Mouse (Mus musculus) urinary bladder, postnatal 14 days (tissue): ENCODE data around the gene Atg16l2.

Experiments used
- DNase-seq: peaks from one replicate; pipeline ENCODE4 v3.0.0; 2021; ENCODE audit warnings: low spot score

Atg16l2 gene

DNA sequence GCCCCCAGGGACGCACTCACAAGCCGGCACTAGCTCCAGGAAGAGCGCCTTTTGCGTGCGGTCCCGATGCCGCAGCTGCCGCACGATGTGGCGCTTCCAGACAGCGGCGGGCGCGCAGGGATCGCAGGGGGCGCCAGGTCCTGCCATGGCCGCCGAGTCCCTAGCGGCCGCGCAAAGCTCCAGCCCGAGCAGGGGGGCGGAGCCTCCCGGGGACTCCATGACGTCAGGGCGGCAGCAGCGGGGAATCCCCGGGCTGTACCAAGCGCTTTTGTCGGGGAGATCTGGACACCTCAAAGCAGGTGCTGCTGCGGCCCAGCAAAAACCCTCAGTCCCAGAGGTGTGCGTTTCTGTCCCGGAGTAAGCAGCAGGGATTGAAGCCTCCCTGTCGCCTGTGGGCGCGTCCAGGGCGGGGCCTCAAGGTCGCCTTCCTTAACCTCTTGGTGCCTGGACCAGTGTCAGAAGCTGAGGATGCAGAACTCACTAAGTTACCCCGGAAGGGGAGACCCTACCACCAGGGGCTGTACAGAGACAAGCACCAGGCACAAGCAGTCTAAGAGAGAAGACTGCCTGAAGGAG, at the start of gene Atg16l2:
TSS of gene Atg16l2 (minus strand) at position 371 of the 576 bp plus-strand sequence.
- peak; percentile 91 for DNase-seq

DNA sequence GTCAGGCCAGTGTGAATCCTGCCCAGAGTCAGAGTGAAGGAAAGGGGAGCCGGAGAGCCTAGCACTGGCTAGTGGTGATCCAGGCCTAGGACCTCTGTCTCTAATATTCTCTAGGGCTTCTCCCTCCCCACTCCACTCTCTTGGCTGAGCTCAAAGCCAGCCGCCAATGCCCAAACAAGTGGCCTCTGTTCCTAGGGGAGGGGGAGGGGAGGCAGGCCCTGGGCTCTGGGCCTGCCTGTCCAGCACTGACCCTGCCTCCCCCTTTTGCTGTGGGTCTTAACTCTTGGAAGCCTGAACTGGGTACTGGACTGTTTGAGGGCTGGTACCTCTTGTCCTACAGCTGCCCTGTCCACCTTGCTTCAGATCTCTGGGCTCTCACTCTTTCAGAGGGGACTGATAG, 47.8 kb upstream of the Atg16l2 start:
- no peak for DNase-seq

DNA sequence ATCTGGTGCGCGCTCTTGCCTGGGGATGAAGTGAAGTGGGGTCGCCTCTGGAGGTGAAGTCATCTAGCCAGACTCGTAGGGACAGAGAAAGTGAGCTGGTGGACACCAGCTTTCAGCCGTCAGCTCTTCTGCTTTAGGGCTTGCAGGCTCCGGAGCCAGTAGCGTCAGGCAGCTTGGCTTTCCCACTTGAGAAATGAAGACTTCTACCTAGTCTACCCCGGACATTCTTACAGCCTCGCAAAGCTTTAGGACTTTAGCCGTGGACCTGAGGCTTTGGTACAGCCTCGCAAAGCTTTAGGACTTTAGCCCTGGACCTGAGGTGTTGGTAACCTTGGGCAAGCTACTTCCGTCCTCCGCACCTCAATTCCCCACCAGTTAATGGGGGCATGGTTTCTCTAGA, 46.3 kb upstream of the Atg16l2 start:
- no peak for DNase-seq

DNA sequence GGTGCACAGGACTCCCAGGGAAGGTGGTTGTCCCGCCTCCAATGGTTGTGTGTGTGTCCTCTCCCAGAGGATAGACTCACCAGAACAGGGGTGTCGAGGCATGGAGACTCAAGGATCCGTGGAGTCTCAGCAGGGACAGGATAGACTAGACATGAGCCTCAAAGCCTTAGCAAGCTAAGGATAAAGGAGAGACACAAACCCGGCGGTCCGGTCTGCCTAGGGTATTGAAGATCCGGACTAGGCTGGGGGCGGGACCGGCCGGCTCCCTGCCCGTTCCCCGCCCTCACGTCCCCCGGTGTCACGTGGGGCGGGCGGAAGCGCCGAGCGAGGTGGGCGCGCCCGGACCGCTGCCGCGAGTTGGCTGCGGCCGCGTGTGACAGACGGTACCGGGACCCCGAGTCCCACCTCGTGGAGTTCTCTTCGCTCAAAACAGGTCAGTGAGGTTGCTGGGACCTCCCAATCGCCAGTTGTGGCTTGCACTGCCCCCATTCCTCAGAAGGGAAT, 45.8 kb upstream of the Atg16l2 start, which contains the start of gene Arap1:
TSS of gene Arap1 (plus strand) at position 301 of the 504 bp plus-strand sequence.
- peak; percentile 74 for DNase-seq

DNA sequence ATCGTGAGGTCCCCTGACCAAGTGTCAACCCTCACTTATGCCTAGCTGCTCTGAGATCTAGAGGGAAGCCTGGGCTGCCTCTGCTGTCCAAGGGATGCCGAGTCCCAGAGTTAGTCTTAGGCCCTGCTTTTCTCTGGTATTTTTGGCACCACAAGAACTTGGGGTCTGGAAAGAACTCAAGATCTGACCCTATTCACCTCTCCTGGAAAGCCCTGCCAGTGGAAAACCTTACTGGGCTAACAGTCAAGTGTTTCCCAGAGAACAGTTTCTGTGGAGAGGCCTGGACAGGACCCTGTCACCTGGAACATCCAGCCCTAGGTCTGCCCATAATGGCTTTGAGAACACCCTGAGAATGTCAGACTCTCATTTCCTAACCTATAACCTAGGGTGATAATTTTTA, 44.9 kb upstream of the Atg16l2 start:
- no peak for DNase-seq

DNA sequence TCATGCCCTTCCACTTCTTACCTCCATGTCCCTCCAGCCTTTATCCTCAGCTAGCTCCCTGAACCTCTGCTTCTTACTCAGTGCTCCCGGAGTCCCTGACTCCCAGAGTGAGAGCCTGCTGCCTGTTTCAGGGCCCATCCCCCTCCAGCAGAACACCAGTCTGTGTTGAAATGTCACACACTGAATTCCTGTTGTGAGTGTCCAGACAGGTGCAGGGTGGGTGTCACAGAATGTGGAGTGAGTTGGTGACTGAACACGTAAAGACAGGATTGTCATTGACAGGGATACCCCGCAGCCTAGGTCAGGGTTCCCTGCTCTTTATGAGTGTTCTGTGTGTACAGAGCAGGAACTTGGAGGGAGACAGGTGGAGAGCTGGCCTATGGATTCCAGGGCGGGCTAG, 42.8 kb upstream of the Atg16l2 start:
- DNase-seq = no peak

DNA sequence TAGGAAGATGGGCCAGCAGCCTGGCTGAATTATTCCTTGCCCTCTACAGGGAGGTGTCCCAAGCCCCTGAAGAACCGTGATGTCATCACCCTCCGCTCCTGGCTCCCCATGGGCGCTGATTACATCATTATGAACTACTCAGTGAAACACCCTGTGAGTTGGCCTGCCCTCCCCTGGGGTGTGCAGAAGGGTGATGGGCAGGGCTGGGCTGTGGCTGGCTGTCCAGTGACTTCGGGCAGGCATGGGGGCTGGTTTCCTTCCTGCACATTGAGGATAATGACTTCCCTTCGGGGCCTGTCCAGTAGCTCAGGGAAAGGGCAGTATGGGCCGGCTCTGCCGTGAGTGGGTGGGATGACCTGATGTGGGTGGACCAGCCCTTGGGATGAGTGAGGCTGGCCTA, 41.1 kb upstream of the Atg16l2 start:
- DNase-seq = no peak

DNA sequence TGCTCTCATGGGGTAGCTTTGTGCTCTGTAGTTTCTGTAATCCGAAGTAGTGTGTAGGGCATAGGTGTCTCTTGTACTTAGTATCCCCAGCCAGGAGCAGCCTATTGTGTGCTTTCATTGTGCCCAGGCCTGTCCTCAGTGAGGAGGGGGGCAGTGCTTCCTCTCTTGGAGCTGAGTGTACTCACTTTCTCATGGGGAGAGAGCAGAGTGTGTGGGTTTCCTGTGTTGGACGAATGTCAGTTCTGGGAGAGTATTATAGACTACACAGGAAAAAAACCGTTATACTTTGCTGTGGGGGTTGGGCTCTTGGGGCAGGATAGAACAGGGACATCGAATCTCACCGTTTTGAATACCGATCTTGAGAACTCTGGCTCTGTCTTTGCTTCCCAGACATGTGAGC, 39.4 kb upstream of the Atg16l2 start:
- DNase-seq = no peak

DNA sequence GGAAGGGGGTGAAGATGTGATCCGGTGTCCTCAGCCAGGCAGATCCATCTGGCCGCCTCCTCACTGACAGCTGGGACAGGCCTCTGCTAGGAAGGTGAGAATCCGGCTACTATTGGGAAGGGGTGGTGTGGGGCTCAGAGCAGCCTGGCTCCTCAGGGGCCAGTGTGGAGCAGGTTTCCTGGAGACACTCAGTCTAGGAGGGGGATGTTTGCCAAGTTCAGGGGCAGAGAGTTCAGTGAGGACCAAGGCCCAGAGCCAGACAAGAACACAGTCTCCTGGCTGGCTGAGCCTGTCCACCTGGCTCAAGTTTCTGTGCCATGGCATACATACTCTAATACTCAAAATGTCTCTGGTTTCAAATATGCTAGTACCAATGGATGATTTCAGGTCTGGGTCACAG, 35.4 kb upstream of the Atg16l2 start:
- DNase-seq = no peak

DNA sequence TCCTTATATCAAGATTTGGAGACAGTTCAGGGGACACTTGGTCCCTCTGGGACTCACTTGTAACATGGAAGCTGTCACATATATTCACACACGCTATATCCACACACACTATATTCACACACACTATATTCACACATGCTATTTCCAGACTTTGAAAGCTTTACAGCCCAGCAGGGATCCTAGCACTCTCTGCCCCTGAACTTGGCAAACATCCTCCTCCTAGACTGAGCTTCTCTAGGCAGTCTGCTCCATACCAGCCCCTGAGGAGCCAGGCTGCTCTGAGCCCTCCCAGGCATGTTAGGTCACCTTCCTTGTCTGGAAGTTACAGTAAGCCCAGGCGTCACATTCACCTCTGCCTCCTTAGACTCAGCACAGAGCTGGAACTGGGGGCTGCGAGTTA, 34.6 kb upstream of the Atg16l2 start:
- DNase-seq = no peak

DNA sequence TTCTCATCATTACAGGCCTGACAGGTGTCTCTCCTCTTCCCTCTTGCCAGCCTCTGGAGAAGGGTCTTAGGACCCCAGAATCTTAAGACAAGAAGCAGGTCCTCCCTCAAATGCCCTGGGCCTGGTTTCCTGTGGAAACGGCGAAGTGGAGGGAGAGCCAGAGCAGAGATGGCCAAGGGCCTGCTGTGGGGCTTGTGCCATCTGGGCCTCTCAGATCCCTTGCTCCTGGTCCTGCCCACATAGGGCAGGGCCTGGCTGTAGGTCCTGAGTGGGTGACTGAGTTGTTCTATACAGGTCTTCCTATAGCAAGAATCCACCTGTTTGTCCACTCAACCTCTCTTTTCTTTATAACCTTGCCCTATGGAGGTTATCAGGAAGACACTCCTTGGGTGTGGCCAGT, 33.2 kb upstream of the Atg16l2 start:
- no peak for DNase-seq

DNA sequence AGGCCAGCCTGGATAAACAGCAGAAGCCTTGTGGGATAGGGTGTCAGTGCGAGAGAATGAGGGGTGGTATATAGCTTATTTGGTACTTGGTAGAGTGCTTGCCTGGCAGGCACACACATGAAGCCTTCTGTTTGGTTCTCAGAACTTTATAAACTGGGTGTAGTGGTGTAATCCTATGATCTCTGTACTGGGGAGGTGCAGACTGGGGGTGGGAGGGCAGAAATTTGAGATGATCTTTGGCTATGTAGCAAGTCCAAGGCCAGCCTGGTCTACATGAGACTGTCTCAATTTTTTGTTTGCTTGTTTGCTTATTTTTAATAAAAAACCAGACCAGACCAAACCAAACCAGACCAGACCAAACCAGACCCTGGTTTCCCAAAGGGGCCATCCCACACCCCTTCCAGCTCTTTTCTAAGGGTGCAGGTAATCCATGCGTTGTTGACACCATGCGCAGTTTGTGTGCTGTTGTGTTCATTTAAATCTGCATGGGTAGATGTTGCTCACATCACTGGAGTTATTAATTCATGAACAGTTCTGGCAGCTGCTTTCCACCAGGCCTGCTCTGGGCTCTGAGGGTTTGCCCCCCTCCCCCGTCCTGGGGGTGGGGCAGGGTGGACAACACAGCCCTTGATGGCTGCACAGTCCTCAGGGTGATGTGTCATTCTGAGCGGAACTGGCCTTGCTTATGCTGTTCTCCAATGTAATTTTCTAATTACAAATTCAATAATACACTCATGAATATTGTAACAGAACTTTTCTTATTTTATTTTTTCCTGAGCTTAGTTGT, 30.2 kb upstream of the Atg16l2 start:
- no peak for DNase-seq

DNA sequence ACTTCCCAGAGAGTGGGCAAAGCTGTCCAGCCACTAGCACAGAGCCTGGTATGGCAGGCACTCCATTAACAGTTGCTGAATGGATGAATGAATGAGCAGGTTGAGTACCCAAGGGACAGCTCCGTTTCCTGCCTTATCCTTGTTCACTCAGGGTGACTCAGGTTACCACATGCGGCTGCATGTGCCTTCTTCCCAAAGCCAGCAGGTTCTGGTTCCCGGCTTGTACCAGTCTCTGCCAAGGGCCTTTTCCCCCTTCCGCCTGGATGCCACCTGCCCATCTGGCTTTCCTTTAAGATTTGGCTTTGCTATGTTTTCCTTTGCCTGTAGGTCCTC, 28.8 kb upstream of the Atg16l2 start:
- no peak for DNase-seq

DNA sequence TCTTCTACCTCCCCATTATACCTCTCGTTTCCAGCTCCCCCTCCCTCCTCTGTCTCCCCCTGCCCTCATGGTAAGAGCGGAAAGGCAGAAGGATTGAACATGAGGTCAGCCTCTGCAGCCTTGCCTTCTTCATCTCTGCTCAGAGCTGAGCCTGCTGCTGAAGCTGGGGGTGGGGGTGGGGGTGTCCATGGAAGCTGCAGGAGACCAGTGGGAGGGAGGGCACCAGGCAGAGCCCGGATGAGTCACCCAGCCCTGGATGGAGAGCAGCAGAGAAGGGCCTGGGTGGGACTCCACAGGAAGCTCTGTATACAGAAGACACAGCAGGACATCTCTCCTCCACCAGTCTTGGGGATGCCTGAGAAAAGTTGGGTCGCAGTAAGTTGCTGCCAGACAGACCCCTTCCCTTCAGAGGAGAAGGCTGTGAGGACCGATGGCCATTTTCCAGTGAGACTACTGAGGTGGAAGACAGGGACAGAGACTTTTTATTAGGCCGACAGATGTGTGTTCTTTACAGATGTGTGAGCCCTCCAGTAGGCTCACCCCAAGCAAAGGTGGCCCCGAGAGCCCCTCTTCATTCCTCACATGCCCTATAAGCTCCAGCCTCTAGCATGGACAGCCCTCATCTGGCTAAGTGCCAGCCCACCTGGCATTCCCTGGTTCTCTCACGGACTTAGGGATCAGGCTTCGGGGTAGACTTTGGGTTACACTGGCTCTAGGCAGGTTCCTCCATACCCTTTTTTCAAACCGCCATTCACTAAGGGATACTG, 28.2 kb upstream of the Atg16l2 start:
- peak; percentile 45 for DNase-seq

DNA sequence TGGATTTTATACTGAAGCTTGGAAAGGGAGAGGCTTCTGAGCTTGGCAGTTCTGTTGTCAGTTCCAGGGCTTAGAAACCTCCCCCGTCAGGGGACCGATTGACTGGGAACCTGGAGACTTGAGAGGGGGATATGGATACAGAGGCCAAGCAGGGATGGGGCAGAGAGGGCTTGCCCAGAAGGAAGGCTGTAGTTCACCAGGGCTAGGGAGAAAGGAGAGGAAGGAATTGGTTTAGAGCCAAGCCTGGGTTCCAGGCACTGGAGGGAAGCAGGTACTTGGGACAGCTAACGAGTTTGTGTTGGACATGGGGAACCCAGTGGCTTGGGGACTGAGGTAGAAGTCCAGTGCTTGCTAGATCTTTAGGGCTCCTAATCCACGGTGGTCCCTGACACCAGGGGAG, 27.6 kb upstream of the Atg16l2 start:
- no peak for DNase-seq

DNA sequence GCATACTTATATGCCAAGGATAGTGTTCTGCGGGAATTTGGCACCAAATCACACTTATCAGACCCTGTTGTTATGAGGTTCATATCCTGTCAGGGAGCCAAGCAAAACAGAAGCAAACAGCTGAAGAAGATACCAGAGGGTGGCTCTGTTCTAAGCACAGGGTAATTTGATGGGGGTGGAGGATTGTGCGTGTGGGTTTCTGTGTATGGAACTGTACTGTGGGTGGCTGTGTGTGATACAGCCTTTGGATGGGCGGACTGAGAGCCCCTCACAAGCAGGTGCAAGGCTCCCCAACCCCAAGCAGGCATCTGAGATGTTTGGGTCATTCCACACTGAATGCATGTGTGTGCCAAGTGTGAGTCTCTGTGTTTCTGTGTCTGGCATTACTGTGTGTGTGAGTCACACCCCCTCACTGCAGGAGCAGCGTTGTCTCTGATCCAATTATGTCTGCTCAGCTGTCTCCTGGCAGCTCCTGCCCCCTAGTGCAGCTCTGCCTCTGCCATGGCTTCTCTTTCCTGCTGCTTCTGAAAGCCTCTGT, 26.6 kb upstream of the Atg16l2 start:
- DNase-seq = no peak

DNA sequence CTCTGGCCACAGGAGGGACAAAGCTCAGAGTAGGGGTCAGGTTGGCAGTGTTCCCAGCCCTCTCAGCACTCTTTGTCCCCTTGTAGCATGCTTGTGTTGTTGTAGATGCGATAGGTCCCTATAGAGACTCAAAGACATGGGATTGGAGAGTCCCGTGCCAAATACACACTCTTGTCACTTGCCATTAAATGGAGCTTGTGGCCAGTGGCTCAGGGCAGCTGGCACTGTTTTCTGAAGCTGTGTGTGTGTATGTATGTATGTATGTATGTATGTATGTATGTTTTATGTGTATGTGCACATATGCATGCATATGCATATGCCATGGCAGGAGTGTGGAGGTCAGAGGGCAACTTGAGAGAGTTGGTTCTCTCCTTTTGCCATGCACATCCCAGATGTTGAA, 25.7 kb upstream of the Atg16l2 start:
- no peak for DNase-seq

DNA sequence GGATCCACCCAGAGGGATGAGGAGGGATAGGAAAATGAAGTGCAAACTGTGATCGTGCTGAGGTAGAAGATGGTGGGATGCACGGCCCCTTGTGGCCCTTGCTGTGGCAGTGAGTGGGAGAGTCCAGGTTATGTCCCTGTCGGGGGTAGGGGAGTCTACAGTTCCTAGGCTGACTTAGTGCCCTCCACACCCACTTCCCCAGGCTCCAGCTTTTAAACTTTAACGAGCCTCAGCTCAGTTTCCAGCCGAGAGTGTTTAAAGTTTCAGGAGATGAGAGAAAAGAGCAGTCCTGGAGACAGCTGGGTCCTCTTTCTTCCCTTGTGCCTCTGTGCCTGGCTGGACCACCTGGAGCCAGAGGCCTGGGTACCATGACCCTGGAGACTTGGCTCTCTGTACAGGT, 25.2 kb upstream of the Atg16l2 start:
- no peak for DNase-seq

DNA sequence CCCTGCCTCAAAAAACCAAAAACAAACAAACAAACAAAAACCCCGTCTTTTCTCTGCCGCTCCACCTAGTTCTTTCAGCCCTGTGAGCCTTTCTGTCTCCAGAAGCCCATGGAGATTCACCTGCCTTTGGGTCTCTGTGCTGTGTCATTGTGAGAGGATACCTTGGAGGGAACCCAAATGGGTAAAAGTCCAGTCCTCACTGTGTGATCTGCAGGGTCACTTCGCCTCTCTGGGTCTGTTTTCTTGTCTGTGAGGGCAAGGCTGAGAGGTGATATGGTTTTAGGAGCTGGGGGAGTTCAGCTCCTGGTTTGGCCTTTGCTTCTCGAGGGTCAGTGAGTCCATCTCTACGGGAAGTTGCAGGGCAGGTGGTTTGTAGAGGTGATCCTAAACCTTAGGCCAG, 24.0 kb upstream of the Atg16l2 start:
- no peak for DNase-seq

DNA sequence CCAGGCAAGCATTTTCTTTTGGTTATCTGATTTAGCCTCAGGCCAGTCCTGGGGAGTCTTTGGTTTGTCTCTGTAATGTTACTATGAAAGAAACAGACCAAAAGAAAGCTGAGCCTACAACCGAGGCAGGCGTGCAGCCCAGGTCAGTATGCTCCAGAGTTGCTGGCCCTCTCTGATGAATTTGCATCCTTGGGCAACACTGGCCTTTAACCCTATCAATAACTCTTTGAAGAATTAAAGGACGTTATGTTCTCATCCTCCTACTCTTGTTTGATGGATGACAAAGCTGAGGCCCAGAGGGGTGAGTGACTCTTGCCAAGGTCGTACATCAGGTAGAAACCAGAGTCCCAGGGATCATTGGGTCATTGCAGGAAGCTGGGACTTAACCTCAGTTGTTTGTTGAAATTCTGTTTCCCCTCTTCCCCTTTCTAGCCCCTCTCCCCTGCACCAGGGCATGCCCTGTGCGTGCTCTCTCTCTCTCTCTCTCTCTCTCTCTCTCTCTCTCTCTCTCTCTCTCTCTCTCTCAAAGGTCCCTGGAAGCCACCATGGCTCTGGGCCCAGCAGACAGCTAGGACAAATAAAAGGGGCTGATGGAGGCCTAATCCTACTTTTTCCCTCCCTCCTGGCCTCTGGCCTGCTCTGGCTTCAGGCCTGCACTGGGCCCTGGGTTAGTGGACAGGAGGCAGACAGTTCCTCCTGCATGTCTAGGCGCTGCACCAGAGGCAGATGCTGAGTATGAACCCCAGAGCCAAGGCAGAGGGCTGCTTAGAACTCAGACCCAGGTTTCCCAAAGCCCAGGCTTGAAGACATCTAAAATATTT, 22.3 kb upstream of the Atg16l2 start:
- peak; percentile 53 for DNase-seq

DNA sequence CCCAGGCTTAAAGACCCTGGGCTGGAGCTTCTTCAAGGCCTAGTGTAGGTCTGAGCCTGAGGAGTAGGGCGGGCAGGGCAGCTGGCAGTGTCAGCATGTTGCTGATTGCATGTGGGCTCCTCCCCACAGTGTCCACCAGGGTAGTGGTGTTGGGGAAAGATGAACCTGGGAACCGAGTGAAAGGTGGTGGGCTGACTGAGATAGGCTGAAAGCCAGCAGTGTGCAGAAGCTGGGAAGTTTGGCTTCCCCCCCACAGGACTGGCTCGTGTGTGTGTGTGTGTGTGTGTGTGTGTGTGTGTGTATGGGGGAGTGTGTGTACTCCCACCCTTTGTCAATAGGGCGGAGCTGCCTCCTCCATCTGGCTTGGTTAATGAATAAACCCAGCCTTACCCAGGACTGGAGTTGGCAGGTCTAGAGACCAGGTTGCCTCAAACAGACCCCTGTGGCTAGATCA, 21.1 kb upstream of the Atg16l2 start:
- peak; percentile 40 for DNase-seq
